Mouse (Mus musculus): ENCODE measurements at regions not wholly inside any gene's neighbourhood (a gene's known extent, or its start where the extent isn't known, plus 50 kb on each side); places are given as distances from the start of the nearest gene placed in this dataset.

DNA sequence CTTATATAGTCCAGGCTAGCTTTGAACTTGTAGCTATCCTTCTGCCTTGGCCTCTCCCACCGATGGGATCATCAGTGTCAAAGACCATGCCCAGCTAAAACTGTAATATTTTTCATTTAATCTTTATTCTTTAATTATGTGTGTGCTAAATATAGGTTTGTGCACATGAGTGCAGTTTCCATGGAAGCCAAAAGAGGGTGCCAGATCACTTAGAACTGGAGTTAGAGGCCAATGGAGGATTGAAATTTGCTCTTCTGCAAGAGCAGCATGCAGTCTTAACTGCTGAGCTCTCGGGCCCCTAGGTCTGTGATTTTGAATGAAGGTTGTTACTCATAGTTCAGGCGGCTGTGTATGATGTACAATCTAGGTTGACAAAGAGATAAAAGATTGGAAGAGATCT, 66.6 kb upstream of the Slc22a22 start:
- no peak for DNase-seq (ENCODE audit: low spot score in 2 of 2)

DNA sequence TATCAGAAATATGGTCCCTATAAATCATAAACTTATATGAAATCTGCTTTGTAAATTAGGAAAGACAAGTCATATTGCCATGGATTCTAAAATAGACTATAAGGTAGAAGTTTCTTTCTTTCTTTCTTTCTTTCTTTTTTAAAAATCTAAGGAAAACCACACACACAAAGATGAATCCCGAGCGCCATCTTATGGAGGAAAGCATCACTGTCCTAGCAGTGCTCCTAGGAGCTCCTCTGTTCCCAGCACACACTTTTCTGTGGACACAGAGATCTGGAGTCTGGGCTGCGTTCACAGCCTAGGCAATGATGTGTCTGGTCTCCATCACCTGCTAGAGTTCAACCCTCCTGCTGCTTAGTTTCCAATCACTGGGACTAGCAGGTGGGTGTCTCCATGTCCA, 65.2 kb upstream of the Slc22a22 start:
- DNase-seq (ENCODE audit: low spot score in 2 of 2) = no peak

- no peak for DNase-seq (ENCODE audit: low spot score in 2 of 2)
These were observed 58.1 kb upstream of the Slc22a22 start for GRCm38 (mm10) chr15:57535514-57535913.
